Mouse (Mus musculus): ENCODE results near the gene Sept14. TPM values are rescaled to one million over a fixed set of nuclear protein-coding genes. Genes with fewer than 3 reads are reported as not detected.

The Sept14 gene
- not detected for total RNA-seq (2021)
- long read RNA-seq, experiment 1: 0 reads
- long read RNA-seq, experiment 2: 0 reads

- intact Hi-C loops (cut with DNase I): no loop called here
- H3K4me3 ChIP-seq: no peak within 1 kb of the TSS
- no peak for DNase-seq
- H3K27ac ChIP-seq: no peak within 1 kb of the TSS
- TF ChIP-seq CTCF (IDR thresholded peaks at IDR 0.05): no peak
These were observed at the start of gene Sept14 for GRCm38 (mm10) chr5:129708412-129708811. Sept14 (minus strand) TSS chr5:129708512.

GRCm38 (mm10) chr5:129756886-129757285 is 48.6 kb upstream of the Sept14 start:
- DNase-seq: no peak
- Histone ChIP-seq H3K27ac (no peak overlapping the region), H3K4me3 (no peak overlapping the region)
- intact Hi-C loops (cut with DNase I): no loop called here
- TF ChIP-seq CTCF (IDR thresholded peaks at IDR 0.05): no peak

DNA sequence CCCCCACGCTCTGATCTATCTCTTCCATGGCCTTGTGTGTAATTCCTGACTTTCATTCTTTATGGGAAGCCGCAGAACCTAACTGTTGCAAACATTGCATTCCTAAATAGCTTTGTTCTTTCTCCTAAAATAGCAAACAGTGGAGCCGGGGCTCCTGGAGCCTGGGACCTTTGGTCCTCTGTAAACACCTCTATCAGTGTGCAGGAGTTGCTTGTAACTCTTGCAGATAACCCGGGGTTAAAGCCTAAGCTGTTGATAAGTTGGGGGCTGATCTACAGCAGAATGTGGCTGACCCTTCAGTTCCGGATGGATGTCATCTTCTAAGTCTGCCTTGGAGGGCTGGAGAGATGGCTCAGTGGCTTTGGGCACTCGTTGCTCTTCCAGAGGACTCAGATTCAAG is 35.7 kb upstream of the Sept14 start:
- Histone ChIP-seq H3K27ac (no peak overlapping the region), H3K4me3 (no peak overlapping the region)
- DNase-seq: no peak
- intact Hi-C loops (cut with DNase I): no loop called here
- no peak for TF ChIP-seq CTCF (IDR thresholded peaks at IDR 0.05)

- intact Hi-C loops (cut with DNase I): no loop called here
- Histone ChIP-seq H3K4me3 (no peak overlapping the region), H3K27ac (no peak overlapping the region)
- TF ChIP-seq CTCF (IDR thresholded peaks at IDR 0.05): no peak
- DNase-seq: no peak
These were observed 34.7 kb upstream of the Sept14 start for GRCm38 (mm10) chr5:129742903-129743488.

DNA sequence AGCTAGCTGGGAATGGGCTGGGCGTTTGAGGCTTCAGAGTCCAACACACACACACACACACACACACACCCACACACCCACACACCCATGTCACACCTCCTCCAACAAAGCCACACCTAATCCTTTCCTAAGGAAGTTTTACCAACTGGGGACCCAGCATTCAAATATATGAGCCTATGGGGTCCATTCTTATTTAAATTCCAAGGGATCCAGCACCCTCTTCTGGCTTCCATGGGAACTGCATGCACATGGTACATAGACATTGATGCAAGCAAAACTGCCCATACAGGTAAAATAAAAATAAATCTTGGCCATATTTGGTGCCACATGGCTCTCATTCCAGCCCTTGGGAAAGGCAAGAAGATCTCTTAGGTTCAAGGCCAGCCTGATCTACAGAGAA is 32.7 kb upstream of the Sept14 start:
- H3K27ac ChIP-seq: no peak overlapping the region
- H3K4me3 ChIP-seq: no peak overlapping the region
- intact Hi-C loops (cut with DNase I): no loop called here
- peak; percentile 37 for DNase-seq
- peak; percentile 74 for TF ChIP-seq CTCF (IDR thresholded peaks at IDR 0.05)

DNA sequence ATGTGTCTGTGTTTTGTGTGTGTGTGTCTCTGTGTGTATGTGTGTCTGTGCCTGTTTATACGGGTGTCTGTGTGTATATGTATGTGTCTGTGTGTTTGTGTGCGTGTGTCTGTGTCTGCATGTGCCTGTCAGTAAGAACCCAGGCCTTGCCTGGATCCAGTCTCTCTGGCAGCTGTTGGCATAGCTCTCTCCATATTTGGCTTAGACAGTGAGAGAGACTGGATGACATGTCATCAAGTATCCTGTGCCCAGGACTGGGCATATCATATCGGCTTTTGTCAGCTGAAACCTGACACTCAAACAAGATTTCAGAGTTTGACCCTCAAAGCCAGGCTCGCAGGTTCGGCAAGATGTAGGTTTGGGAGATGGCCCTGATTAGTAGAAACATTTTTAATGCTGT is 22.7 kb upstream of the Sept14 start:
- no peak for TF ChIP-seq CTCF (IDR thresholded peaks at IDR 0.05)
- intact Hi-C loops (cut with DNase I): no loop called here

GRCm38 (mm10) chr5:129730344-129730743 is 22.0 kb upstream of the Sept14 start:
- Histone ChIP-seq H3K4me3 (peak overlapping the region; percentile 87), H3K27ac (peak overlapping the region; percentile 98)
- intact Hi-C loops (cut with DNase I): no loop called here
- no peak for TF ChIP-seq CTCF (IDR thresholded peaks at IDR 0.05)
- DNase-seq: peak; percentile 81

More for the DNA sequence above, 22.7 kb upstream of the Sept14 start:
- peak overlapping the region; percentile 87 for H3K4me3 ChIP-seq
- H3K27ac ChIP-seq: peak overlapping the region; percentile 98
- peak; percentile 72 for DNase-seq

DNA sequence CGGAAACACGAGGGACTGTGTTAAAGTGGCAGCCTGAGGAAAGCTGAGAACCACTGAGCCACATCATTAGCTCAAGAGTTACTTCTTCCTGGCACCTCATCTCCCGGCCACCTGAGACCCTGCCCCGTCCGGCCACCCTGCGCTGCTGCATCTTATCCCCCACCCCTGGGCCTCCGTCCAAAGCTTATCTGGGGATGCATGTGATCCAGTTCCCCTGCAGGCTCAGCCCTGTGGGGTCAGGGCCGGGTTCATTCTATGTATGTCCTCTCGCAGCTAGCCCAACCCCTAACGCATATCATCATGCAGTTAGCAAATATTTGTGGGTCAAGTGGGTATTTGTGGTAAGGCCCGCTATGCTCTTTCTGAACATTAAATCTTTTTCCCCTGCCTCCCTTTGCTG is 21.0 kb upstream of the Sept14 start:
- intact Hi-C loops (cut with DNase I): loop anchor here (10.0 kb wide), 1 partner anchor 194 kb away; no protein-coding TSS in a partner anchor
- Histone ChIP-seq H3K4me3 (peak overlapping the region; percentile 87), H3K27ac (peak overlapping the region; percentile 98)
- DNase-seq: peak; percentile 74
- no peak for TF ChIP-seq CTCF (IDR thresholded peaks at IDR 0.05)

DNA sequence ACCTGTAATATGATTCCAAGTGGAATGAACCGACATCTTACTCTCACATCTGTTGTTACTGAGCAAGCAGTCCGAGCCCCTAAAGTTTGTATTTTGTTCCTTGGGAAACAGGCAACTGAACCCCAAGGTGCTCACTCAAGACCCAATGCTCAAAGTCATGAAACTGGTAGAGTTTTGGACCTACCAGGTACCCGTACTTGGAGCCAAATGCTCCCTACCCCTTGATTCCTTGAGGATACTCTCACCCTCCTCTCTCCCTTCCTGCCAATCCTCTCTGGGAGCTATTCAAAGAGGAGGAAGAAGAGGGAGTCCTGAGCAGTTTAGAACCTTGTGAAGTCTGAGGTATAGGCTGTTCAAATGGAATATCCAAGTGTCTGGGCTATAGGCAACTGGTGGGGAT is 18.5 kb upstream of the Sept14 start:
- peak overlapping the region; percentile 87 for H3K4me3 ChIP-seq
- intact Hi-C loops (cut with DNase I): loop anchor here (10.0 kb wide), 1 partner anchor 192 kb away; no protein-coding TSS in a partner anchor
- peak overlapping the region; percentile 98 for H3K27ac ChIP-seq
- no peak for TF ChIP-seq CTCF (IDR thresholded peaks at IDR 0.05)
- DNase-seq: no peak

- peak overlapping the region; percentile 87 for H3K4me3 ChIP-seq
- TF ChIP-seq CTCF (IDR thresholded peaks at IDR 0.05): no peak
- no peak for DNase-seq
- peak overlapping the region; percentile 98 for H3K27ac ChIP-seq
- intact Hi-C loops (cut with DNase I): loop anchor here (2.0 to 10.0 kb wide), 2 partner anchors 55 to 191 kb away; partner anchors contain the start of gene Zfp11
These were observed 17.6 kb upstream of the Sept14 start for GRCm38 (mm10) chr5:129725774-129726392.

- intact Hi-C loops (cut with DNase I): loop anchor here (2.0 to 10.0 kb wide), 3 partner anchors 54 to 190 kb away; partner anchors contain the start of gene Zfp11
- Histone ChIP-seq H3K27ac (peak within 1 kb of the TSS; percentile 98), H3K4me3 (peak within 1 kb of the TSS; percentile 87)
- TF ChIP-seq CTCF (IDR thresholded peaks at IDR 0.05): no peak
- peak; percentile 95 for DNase-seq
These were observed 16.8 kb upstream of the Sept14 start, which contains the start of gene Nipsnap2 for GRCm38 (mm10) chr5:129724834-129725773. Nipsnap2 (plus strand) TSS chr5:129725063.

DNA sequence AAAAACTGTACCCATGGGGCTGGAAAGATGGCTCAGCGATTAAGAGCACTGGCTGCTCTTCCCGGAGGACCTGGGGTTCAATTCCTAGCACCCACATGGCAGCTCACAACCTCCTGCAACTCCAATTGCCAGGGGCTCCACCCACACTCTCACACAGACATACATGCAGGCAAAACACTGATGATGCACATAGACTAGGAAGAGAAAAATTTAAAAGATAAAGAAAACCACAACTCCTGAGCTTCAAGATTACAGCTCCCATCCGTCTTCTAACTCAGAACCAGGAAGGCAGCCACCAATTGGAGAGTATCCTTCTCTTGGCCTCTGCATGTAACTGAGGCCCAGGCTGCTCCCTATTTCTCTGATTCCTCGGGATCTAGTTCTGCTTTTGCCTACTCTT is 16.0 kb upstream of the Sept14 start:
- no peak for DNase-seq
- no peak for TF ChIP-seq CTCF (IDR thresholded peaks at IDR 0.05)
- intact Hi-C loops (cut with DNase I): loop anchor here (2.0 to 10.0 kb wide), 3 partner anchors 53 to 189 kb away; partner anchors contain the start of gene Zfp11
- H3K27ac ChIP-seq: peak overlapping the region; percentile 98
- peak overlapping the region; percentile 87 for H3K4me3 ChIP-seq
